Mouse (Mus musculus) liver, embryonic 11.5 days (tissue): ENCODE data around the gene Adipoq. TPM values are rescaled to one million over a fixed set of nuclear protein-coding genes. Genes with fewer than 3 reads are reported as not detected.

ENCODE experiments used
- ATAC-seq: fragments of 200-750 bp; cut with Nextera tagmentation; replicated peaks from 2 replicates; pipeline ENCODE4 v1.8.0; 2017; ENCODE audit warnings: moderate number of reproducible peaks, mild to moderate bottlenecking, moderate TSS enrichment, moderate library complexity; ENCODE audit not compliant: low FRiP score
- DNase-seq: peaks from one replicate; pipeline ENCODE4 v3.0.0-alpha.2; 2017; ENCODE audit warnings: low spot score
- H3K27ac ChIP-seq: fragments of 300-500 bp; sonication (generic); 2 replicates; pipeline ENCODE4 v1.5.1; 2014; ENCODE audit warnings: mild to moderate bottlenecking, low read depth, low read length, control low read depth
- H3K27me3 ChIP-seq: fragments of 300-500 bp; sonication (generic); replicated peaks from 2 replicates; pipeline ENCODE4 v1.6.1; 2014; ENCODE audit warnings: low read length, mixed read lengths; ENCODE audit not compliant: control insufficient read depth, insufficient read depth
- H3K36me3 ChIP-seq: fragments of 300-500 bp; sonication (generic); 2 replicates; pipeline ENCODE4 v1.6.1; 2014; ENCODE audit warnings: mild to moderate bottlenecking, low read length, moderate library complexity, mixed read lengths; ENCODE audit not compliant: control insufficient read depth, insufficient read depth
- H3K4me1 ChIP-seq: fragments of 300-500 bp; sonication (generic); replicated peaks from 2 replicates; pipeline ENCODE4 v1.6.1; 2014; ENCODE audit warnings: low read length, mixed read lengths; ENCODE audit not compliant: control insufficient read depth, insufficient read depth
- H3K4me2 ChIP-seq: fragments of 300-500 bp; sonication (generic); 2 replicates; pipeline ENCODE4 v1.6.1; 2014; ENCODE audit warnings: mild to moderate bottlenecking, control low read depth, moderate library complexity
- H3K4me3 ChIP-seq: fragments of 300-500 bp; sonication (generic); 2 replicates; pipeline ENCODE4 v1.5.1; 2014; ENCODE audit warnings: low read depth, low read length, control low read depth
- H3K9ac ChIP-seq: fragments of 300-500 bp; sonication (generic); 2 replicates; pipeline ENCODE4 v1.6.1; 2014; ENCODE audit warnings: low read depth, low read length, control low read depth
- H3K9me3 ChIP-seq: fragments of 300-500 bp; sonication (generic); 2 replicates; pipeline ENCODE4 v1.6.1; 2016; ENCODE audit warnings: low read length, inconsistent platforms, mixed read lengths; ENCODE audit not compliant: control insufficient read depth
- WGBS: fragments of 180-500 bp; shearing (Covaris S2); extraction: QIAGEN DNeasy Blood & Tissue Kit; methylation state at CpG from one replicate; pipeline ENCODE4 v1.1.7; 2014; 5-methylcytosine and 5-hydroxymethylcytosine counted together
- polyA plus RNA-seq: library from polyadenylated mRNA; unstranded; fragments of >200 nt; fragmentation: Nextera tagmentation; extraction: Ambion mirVana; gene quantifications from 2 replicates; pipeline ENCODE4 v1.2.1, GENCODE M21; 2014

The Adipoq gene
- polyA plus RNA-seq, 1 experiment from 2014 or later: not detected

- no peak overlapping the region for H3K27ac ChIP-seq
- no peaks in the 10 kb centered on the region for H3K9me3 ChIP-seq
- no peaks in the 10 kb centered on the region for H3K4me1 ChIP-seq
- no peak overlapping the region for H3K4me2 ChIP-seq
- no peaks in the 10 kb centered on the region for H3K27me3 ChIP-seq
- ATAC-seq (no peak), DNase-seq (no peak)
- H3K9ac ChIP-seq: no peak overlapping the region
- H3K4me3 ChIP-seq: no peak overlapping the region
- 48% methylated on average over 3 of the region's 3 CpGs for WGBS
- no peaks in the 10 kb centered on the region for H3K36me3 ChIP-seq
Observed at GRCm38 (mm10) chr16:23162116-23162515, 15.8 kb downstream of the Adipoq start.

- Histone ChIP-seq H3K4me3 (no peak overlapping the region), H3K4me1 (no peaks in the 10 kb centered on the region), H3K4me2 (no peak overlapping the region), H3K27ac (no peak overlapping the region; the same call in 1 of the 2 replicates), H3K9me3 (no peaks in the 10 kb centered on the region), H3K27me3 (no peaks in the 10 kb centered on the region), H3K36me3 (no peaks in the 10 kb centered on the region), H3K9ac (no peak overlapping the region)
- ATAC-seq: no peak
- no peak for DNase-seq
- 45% methylated on average over 6 of the region's 6 CpGs for WGBS
Observed at GRCm38 (mm10) chr16:23164443-23164842, 18.1 kb downstream of the Adipoq start.

GRCm38 (mm10) chr16:23165441-23165840 lies 19.1 kb downstream of the Adipoq start:
- ATAC-seq (no peak), DNase-seq (no peak)
- Histone ChIP-seq H3K36me3 (no peaks in the 10 kb centered on the region), H3K27ac (no peak overlapping the region), H3K4me1 (no peaks in the 10 kb centered on the region; the same call in 1 of the 2 replicates), H3K9ac (no peak overlapping the region), H3K9me3 (no peaks in the 10 kb centered on the region), H3K4me3 (no peak overlapping the region), H3K4me2 (no peak overlapping the region), H3K27me3 (no peaks in the 10 kb centered on the region)
- WGBS: 62% methylated on average over 9 of the region's 9 CpGs

- ATAC-seq: no peak
- H3K9ac ChIP-seq: no peak overlapping the region
Observed at GRCm38 (mm10) chr16:23166646-23167045, 20.3 kb downstream of the Adipoq start.

GRCm38 (mm10) chr16:23167079-23167478 lies 20.7 kb downstream of the Adipoq start:
- no peaks in the 10 kb centered on the region for H3K36me3 ChIP-seq
- no peak overlapping the region for H3K9ac ChIP-seq
- WGBS: 38% methylated on average over 5 of the region's 5 CpGs
- H3K27me3 ChIP-seq: no peaks in the 10 kb centered on the region
- no peak overlapping the region for H3K4me3 ChIP-seq
- DNase-seq: no peak
- H3K27ac ChIP-seq: no peak overlapping the region
- no peak for ATAC-seq
- no peaks in the 10 kb centered on the region for H3K9me3 ChIP-seq
- H3K4me1 ChIP-seq: no peaks in the 10 kb centered on the region; the same call in 1 of the 2 replicates
- no peak overlapping the region for H3K4me2 ChIP-seq

More at GRCm38 (mm10) chr16:23166646-23167045, 20.3 kb downstream of the Adipoq start:
- no peak overlapping the region for H3K4me3 ChIP-seq
- DNase-seq: peak; percentile 8
- no peak overlapping the region for H3K27ac ChIP-seq
- 77% methylated on average over 1 of the region's 1 CpGs for WGBS
- H3K4me2 ChIP-seq: no peak overlapping the region
- no peaks in the 10 kb centered on the region for H3K9me3 ChIP-seq
- H3K4me1 ChIP-seq: no peaks in the 10 kb centered on the region; the same call in 1 of the 2 replicates
- no peaks in the 10 kb centered on the region for H3K36me3 ChIP-seq
- no peaks in the 10 kb centered on the region for H3K27me3 ChIP-seq

- H3K4me3 ChIP-seq: no peak overlapping the region
- no peak overlapping the region for H3K9ac ChIP-seq
- ATAC-seq: no peak
- H3K27ac ChIP-seq: no peak overlapping the region
- H3K36me3 ChIP-seq: no peaks in the 10 kb centered on the region
- WGBS: 86% methylated on average over 3 of the region's 3 CpGs
- no peaks in the 10 kb centered on the region for H3K27me3 ChIP-seq
- DNase-seq: peak; percentile 6
- no peak overlapping the region for H3K4me2 ChIP-seq
- H3K9me3 ChIP-seq: no peaks in the 10 kb centered on the region
- no peaks in the 10 kb centered on the region; the same call in 1 of the 2 replicates for H3K4me1 ChIP-seq
Observed at GRCm38 (mm10) chr16:23170813-23171212, 24.5 kb downstream of the Adipoq start.

GRCm38 (mm10) chr16:23173904-23174303 lies 27.6 kb downstream of the Adipoq start:
- DNase-seq: peak; percentile 24
- Histone ChIP-seq H3K4me3 (no peak overlapping the region), H3K27me3 (no peaks in the 10 kb centered on the region), H3K27ac (no peak overlapping the region), H3K36me3 (no peaks in the 10 kb centered on the region), H3K4me2 (no peak overlapping the region), H3K9me3 (no peaks in the 10 kb centered on the region), H3K9ac (no peak overlapping the region), H3K4me1 (no peaks in the 10 kb centered on the region; the same call in 1 of the 2 replicates)
- ATAC-seq: no peak
- 78% methylated on average over 5 of the region's 5 CpGs for WGBS

GRCm38 (mm10) chr16:23174855-23175254 lies 28.5 kb downstream of the Adipoq start:
- no peaks in the 10 kb centered on the region for H3K36me3 ChIP-seq
- no peak overlapping the region for H3K27ac ChIP-seq
- ATAC-seq (no peak), DNase-seq (peak; percentile 7)
- no peak overlapping the region for H3K9ac ChIP-seq
- no peak overlapping the region for H3K4me2 ChIP-seq
- H3K4me1 ChIP-seq: no peaks in the 10 kb centered on the region; the same call in 1 of the 2 replicates
- H3K4me3 ChIP-seq: no peak overlapping the region
- WGBS: 42% methylated on average over 5 of the region's 5 CpGs
- no peaks in the 10 kb centered on the region for H3K9me3 ChIP-seq
- H3K27me3 ChIP-seq: no peaks in the 10 kb centered on the region

GRCm38 (mm10) chr16:23175956-23176355 lies 29.6 kb downstream of the Adipoq start:
- no peaks in the 10 kb centered on the region for H3K27me3 ChIP-seq
- no peaks in the 10 kb centered on the region for H3K36me3 ChIP-seq
- no peak for ATAC-seq
- H3K4me3 ChIP-seq: no peak overlapping the region
- no peaks in the 10 kb centered on the region for H3K9me3 ChIP-seq
- no peak overlapping the region; the same call in 1 of the 2 replicates for H3K27ac ChIP-seq
- H3K4me2 ChIP-seq: no peak overlapping the region
- 19% methylated on average over 3 of the region's 3 CpGs for WGBS
- no peaks in the 10 kb centered on the region for H3K4me1 ChIP-seq
- H3K9ac ChIP-seq: no peak overlapping the region
- DNase-seq: no peak
